Mouse (Mus musculus): ENCODE data around the gene Zfp385b.

The Zfp385b gene

GRCm38 (mm10) chr2:77515011-77515410, 304.4 kb downstream of the Zfp385b start:
- peak; percentile 82 for DNase-seq

GRCm38 (mm10) chr2:77514476-77514875, 305.0 kb downstream of the Zfp385b start:
- DNase-seq: peak; percentile 40

- DNase-seq: peak; percentile 57
Observed at GRCm38 (mm10) chr2:77508731-77509130, 310.7 kb downstream of the Zfp385b start.

GRCm38 (mm10) chr2:77506308-77506707, 313.1 kb downstream of the Zfp385b start:
- DNase-seq: peak; percentile 16

GRCm38 (mm10) chr2:77505614-77506013, 313.8 kb downstream of the Zfp385b start:
- DNase-seq: peak; percentile 29

GRCm38 (mm10) chr2:77503674-77504351, 315.6 kb downstream of the Zfp385b start:
- DNase-seq: no peak

- DNase-seq: peak; percentile 51
Observed at GRCm38 (mm10) chr2:77503217-77503616, 316.2 kb downstream of the Zfp385b start.

GRCm38 (mm10) chr2:77502458-77502857, 317.0 kb downstream of the Zfp385b start:
- DNase-seq: peak; percentile 50

- DNase-seq: peak; percentile 24
Observed at GRCm38 (mm10) chr2:77500480-77500879, 319.0 kb downstream of the Zfp385b start.

GRCm38 (mm10) chr2:77498379-77498778, 321.1 kb downstream of the Zfp385b start:
- peak; percentile 28 for DNase-seq

- peak; percentile 19 for DNase-seq
Observed at GRCm38 (mm10) chr2:77497942-77498341, 321.5 kb downstream of the Zfp385b start.

GRCm38 (mm10) chr2:77496071-77496470, 323.4 kb downstream of the Zfp385b start:
- DNase-seq: peak; percentile 77

- DNase-seq: no peak
Observed at GRCm38 (mm10) chr2:77495344-77495743, 324.1 kb downstream of the Zfp385b start.

- no peak for DNase-seq
Observed at GRCm38 (mm10) chr2:77493695-77494094, 325.7 kb downstream of the Zfp385b start.

GRCm38 (mm10) chr2:77487151-77487550, 332.3 kb downstream of the Zfp385b start:
- DNase-seq: no peak

GRCm38 (mm10) chr2:77481274-77481673, 338.2 kb downstream of the Zfp385b start:
- DNase-seq: peak; percentile 58

GRCm38 (mm10) chr2:77477536-77477935, 341.9 kb downstream of the Zfp385b start:
- DNase-seq: peak; percentile 67

- DNase-seq: peak; percentile 60
Observed at GRCm38 (mm10) chr2:77476444-77476843, 343.0 kb downstream of the Zfp385b start.

GRCm38 (mm10) chr2:77472254-77472837, 347.1 kb downstream of the Zfp385b start:
- DNase-seq: no peak

GRCm38 (mm10) chr2:77470716-77471115, 348.7 kb downstream of the Zfp385b start:
- DNase-seq: no peak

- DNase-seq: no peak
Observed at GRCm38 (mm10) chr2:77461413-77461812, 358.0 kb downstream of the Zfp385b start.

GRCm38 (mm10) chr2:77460011-77460410, 359.4 kb downstream of the Zfp385b start:
- DNase-seq: peak; percentile 79

GRCm38 (mm10) chr2:77458431-77458830, 361.0 kb downstream of the Zfp385b start:
- DNase-seq: no peak

- no peak for DNase-seq
Observed at GRCm38 (mm10) chr2:77457120-77457519, 362.3 kb downstream of the Zfp385b start.

- no peak for DNase-seq
Observed at GRCm38 (mm10) chr2:77456602-77457001, 362.8 kb downstream of the Zfp385b start.
